Mouse (Mus musculus) CH12.LX (cell line): ENCODE measurements around the gene Chrm3.

ENCODE experiments used
- CTCF ChIP-seq, 2 experiments: IDR thresholded peaks in 1 of 2; conservative IDR thresholded peaks in 1 of 2; 2 replicates each; pipeline ENCODE4 v1.5.1; 2011 to 2012; ENCODE audit warnings: low read depth in 2 of 2, low read length in 2 of 2, improper control_type of control experiment in 1 of 2, inconsistent platforms in 1 of 2, mild to moderate bottlenecking in 1 of 2, moderate library complexity in 1 of 2
- ELF1 ChIP-seq: IDR thresholded peaks from 2 replicates; pipeline ENCODE4 v1.6.1; 2014; ENCODE audit warnings: low read depth, mild to moderate bottlenecking, inconsistent platforms, low read length, improper control_type of control experiment
- EP300 ChIP-seq: IDR thresholded peaks from 2 replicates; pipeline ENCODE4 v1.6.1; 2011; ENCODE audit warnings: low read length, improper control_type of control experiment
- HCFC1 ChIP-seq: IDR thresholded peaks from 2 replicates; pipeline ENCODE4 v1.6.1; 2012; ENCODE audit warnings: low read depth, mild to moderate bottlenecking, inconsistent platforms, low read length, improper control_type of control experiment
- MAZ ChIP-seq: IDR thresholded peaks from 2 replicates; pipeline ENCODE4 v1.6.1; 2012; ENCODE audit warnings: low read depth, mild to moderate bottlenecking, inconsistent platforms, low read length, improper control_type of control experiment, moderate library complexity
- MEF2A ChIP-seq: IDR thresholded peaks from 2 replicates; pipeline ENCODE4 v1.6.1; 2014; ENCODE audit warnings: low read depth, mild to moderate bottlenecking, inconsistent platforms, low read length, improper control_type of control experiment, borderline replicate concordance
- MYC ChIP-seq: IDR thresholded peaks from 2 replicates; pipeline ENCODE4 v1.6.1; 2011; ENCODE audit warnings: low read depth, mild to moderate bottlenecking, improper control_type of control experiment, low read length
- PAX5 ChIP-seq: IDR thresholded peaks from 2 replicates; pipeline ENCODE4 v1.6.1; 2012; ENCODE audit warnings: low read length, inconsistent platforms, mixed read lengths
- POLR2A ChIP-seq: IDR thresholded peaks from 2 replicates; pipeline ENCODE4 v1.6.1; 2011; ENCODE audit warnings: low read depth, mild to moderate bottlenecking, improper control_type of control experiment, low read length
- SMC3 ChIP-seq: IDR thresholded peaks from 2 replicates; pipeline ENCODE4 v1.6.1; 2011; ENCODE audit warnings: low read depth, low read length, improper control_type of control experiment
- TCF12 ChIP-seq: IDR thresholded peaks from 2 replicates; pipeline ENCODE4 v1.6.1; 2014; ENCODE audit warnings: low read depth, mild to moderate bottlenecking, inconsistent platforms, low read length, improper control_type of control experiment
- UBTF ChIP-seq: IDR thresholded peaks from 2 replicates; pipeline ENCODE4 v1.6.1; 2012; ENCODE audit warnings: low read depth, mild to moderate bottlenecking, inconsistent platforms, low read length, improper control_type of control experiment, moderate library complexity
- ZC3H11A ChIP-seq: IDR thresholded peaks from 2 replicates; pipeline ENCODE4 v1.6.1; 2012; ENCODE audit warnings: low read depth, mild to moderate bottlenecking, inconsistent platforms, low read length, improper control_type of control experiment

DNA sequence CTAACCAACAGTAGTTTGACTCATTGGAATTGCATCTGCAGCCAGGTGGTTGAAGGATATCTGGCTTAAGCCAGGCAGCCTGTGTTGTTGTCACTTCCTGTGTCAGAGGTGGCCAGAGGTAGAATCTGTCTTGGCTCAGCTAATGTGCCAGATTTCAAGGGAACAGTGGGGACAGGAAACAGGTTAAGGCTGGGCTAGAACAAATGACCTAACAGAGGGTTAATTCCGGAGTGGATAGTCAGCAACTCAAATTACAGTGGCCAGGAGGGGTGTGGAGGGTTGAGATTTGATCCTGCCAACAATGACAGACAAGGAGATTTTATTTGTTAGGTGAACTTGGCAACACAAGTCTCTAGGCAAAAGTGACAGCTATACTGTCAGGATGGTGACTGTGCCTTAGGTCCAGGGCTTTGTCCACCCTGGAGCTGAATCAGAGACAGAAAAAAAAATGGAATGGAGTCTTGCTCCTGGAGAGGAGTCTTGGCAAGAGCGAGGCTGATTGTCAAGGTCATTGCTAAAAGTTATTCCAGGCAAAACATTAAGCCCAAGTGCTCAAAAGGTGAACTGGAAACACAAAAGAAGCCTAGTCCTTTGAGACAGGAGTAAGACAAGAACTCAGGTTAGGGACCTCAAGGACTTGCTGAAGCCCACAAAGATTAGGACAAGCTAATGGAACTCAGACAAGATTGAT is 5.6 kb downstream of the Chrm3 start:
- no peak for TF ChIP-seq POLR2A
- no peak for TF ChIP-seq CTCF (conservative IDR thresholded peaks at IDR 0.05 in 1 of 2, IDR thresholded peaks at IDR 0.05 in 1 of 2; ENCODE audit: low read depth in 2 of 2, low read length in 2 of 2)
- no peak for TF ChIP-seq ZC3H11A
- no peak for TF ChIP-seq MAZ
- no peak for TF ChIP-seq TCF12
- no peak for TF ChIP-seq EP300
- TF ChIP-seq MYC = no peak
- TF ChIP-seq SMC3 = no peak
- TF ChIP-seq ELF1 = no peak
- TF ChIP-seq UBTF = no peak
- TF ChIP-seq MEF2A = no peak
- TF ChIP-seq PAX5 = no peak
- no peak for TF ChIP-seq HCFC1
